Mouse (Mus musculus) forebrain, embryonic 15.5 days (tissue): ENCODE measurements at regions not wholly inside any gene's neighbourhood (a gene's known extent, or its start where the extent isn't known, plus 50 kb on each side); places are given as distances from the start of the nearest gene placed in this dataset.

ENCODE experiments used
- ATAC-seq: fragments of 200-750 bp; cut with Nextera tagmentation; replicated peaks from 2 replicates; pipeline ENCODE4 v1.8.0; 2017; ENCODE audit warnings: mild to moderate bottlenecking, moderate TSS enrichment, moderate library complexity
- H3K27ac ChIP-seq: fragments of 300-500 bp; sonication (generic); replicated peaks from 2 replicates; pipeline ENCODE4 v1.5.1; 2015; ENCODE audit warnings: mild to moderate bottlenecking, inconsistent platforms
- H3K27me3 ChIP-seq: fragments of 300-500 bp; sonication (generic); 2 replicates; pipeline ENCODE4 v1.6.1; 2015; ENCODE audit warnings: inconsistent platforms
- H3K36me3 ChIP-seq: fragments of 300-500 bp; sonication (generic); 2 replicates; pipeline ENCODE4 v1.6.1; 2015; ENCODE audit warnings: mild to moderate bottlenecking, inconsistent platforms
- H3K4me1 ChIP-seq: fragments of 300-500 bp; sonication (generic); 2 replicates; pipeline ENCODE4 v1.6.1; 2015; ENCODE audit warnings: inconsistent platforms
- H3K4me2 ChIP-seq: fragments of 300-500 bp; sonication (generic); replicated peaks from 2 replicates; pipeline ENCODE4 v1.6.1; 2015; ENCODE audit warnings: mild to moderate bottlenecking, inconsistent platforms
- H3K4me3 ChIP-seq: fragments of 300-500 bp; sonication (generic); 2 replicates; pipeline ENCODE4 v1.5.1; 2015; ENCODE audit warnings: mild to moderate bottlenecking, inconsistent platforms
- H3K9ac ChIP-seq: fragments of 300-500 bp; sonication (generic); replicated peaks from 2 replicates; pipeline ENCODE4 v1.6.1; 2015; ENCODE audit warnings: mild to moderate bottlenecking, inconsistent platforms
- H3K9me3 ChIP-seq: fragments of 300-500 bp; sonication (generic); 2 replicates; pipeline ENCODE4 v1.6.1; 2016; ENCODE audit warnings: inconsistent platforms
- whole genome bisulfite sequencing: fragments of 180-500 bp; shearing (Covaris S2); methylation state at CpG from one replicate; pipeline ENCODE4 v1.1.7; 2015; ENCODE audit warnings: mixed read lengths; 5-methylcytosine and 5-hydroxymethylcytosine counted together

DNA sequence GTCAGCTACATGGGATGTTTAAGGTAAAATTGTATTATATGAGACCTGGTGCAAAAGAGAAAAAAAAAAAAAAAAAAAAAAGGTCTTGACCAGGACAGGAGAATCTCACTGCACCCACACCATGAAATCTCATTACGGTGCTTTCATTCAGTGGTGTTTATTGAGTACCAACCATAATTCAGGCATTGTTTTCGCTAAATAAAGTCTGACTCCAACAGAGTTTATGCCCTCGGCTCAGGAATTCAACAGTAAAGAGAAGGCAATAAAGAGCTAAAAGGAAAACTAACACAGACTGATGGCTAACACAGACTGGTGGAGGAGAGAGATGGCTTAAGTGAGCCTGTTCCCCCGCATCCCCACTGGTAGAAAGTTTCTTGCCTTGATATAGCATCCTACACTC is 112.0 kb downstream of the Adamts15 start:
- Histone ChIP-seq H3K36me3 (no peaks in the 10 kb centered on the region), H3K9me3 (no peaks in the 10 kb centered on the region), H3K27me3 (no peaks in the 10 kb centered on the region), H3K27ac (no peak overlapping the region), H3K4me1 (no peaks in the 10 kb centered on the region), H3K9ac (no peak overlapping the region), H3K4me3 (no peak overlapping the region), H3K4me2 (no peak overlapping the region)
- 57% methylated on average over 4 of the region's 4 CpGs for WGBS
- no peak for ATAC-seq

DNA sequence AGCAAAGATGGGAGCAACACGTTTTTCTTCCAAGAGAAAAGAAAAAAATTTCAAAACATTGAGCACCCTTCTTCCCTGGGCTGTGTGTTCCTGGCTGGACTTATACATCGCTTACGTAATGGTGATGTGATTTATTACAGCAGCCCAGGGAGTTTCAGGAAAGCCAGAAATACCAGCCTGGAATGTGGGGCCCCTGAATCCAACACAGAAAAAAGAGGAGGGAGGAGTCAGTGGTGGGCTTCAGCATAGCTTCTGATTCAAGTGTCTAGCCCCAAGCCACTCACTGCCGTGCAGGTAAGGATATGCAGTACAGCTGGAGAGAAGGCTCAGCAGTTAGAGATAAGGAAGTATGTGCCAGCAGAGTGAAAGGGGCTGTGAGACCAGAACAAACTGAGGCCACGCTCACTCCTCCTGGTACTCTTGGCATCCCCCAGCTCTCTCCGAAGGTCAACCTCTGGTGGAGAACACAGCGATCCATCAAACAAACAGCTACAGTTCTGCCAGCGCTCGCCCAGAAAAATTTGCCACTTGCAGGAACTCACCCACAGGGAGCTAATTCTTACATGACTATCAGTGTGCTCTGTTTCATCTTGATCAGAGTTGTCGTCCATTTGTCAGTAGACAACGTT is 113.3 kb downstream of the Adamts15 start:
- H3K27ac ChIP-seq: no peak overlapping the region
- no peaks in the 10 kb centered on the region for H3K36me3 ChIP-seq
- no peak overlapping the region for H3K4me2 ChIP-seq
- H3K9me3 ChIP-seq: no peaks in the 10 kb centered on the region
- WGBS: 90% methylated on average over 11 of the region's 11 CpGs
- no peaks in the 10 kb centered on the region for H3K4me1 ChIP-seq
- no peaks in the 10 kb centered on the region for H3K27me3 ChIP-seq
- no peak overlapping the region for H3K4me3 ChIP-seq
- ATAC-seq: no peak
- H3K9ac ChIP-seq: no peak overlapping the region

DNA sequence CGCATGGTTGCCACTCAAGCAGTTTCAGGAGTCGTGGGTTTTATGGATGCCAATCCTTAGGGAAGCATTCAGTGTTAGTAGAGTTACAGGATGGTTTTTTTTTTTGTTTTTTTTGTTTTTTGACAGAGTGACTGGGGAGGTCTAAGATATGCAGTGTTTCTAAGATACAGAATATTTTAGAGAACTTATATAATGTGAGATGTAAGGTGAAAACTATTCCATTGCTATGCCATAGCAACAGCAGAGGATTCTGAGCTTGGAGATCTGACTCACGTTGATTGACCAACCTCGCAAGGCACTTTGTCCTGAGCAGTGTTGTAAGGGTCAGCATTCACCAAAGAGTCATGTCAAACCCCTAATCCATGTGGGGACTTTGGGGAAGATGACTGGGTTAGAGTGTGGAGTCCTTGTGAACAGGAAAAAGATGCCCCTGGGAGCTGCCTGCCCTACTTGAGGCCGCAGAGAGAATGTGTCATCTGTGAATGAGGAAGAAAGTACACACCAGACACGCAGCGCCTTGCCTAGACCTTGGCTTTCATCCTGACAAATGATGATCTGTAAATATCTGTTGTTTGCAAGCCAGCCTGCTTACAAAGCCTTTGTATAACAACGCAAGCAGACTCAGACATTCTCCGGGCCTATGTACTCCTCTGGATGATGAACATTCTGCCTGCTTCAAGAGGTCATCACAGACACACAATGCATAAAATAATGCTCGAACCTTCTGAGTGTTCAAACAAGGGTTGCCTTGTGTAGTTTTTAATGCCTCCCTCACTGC is 118.3 kb downstream of the Adamts15 start:
- no peak overlapping the region for H3K4me3 ChIP-seq
- no peaks in the 10 kb centered on the region for H3K4me1 ChIP-seq
- no peaks in the 10 kb centered on the region for H3K27me3 ChIP-seq
- no peak overlapping the region for H3K27ac ChIP-seq
- no peak for ATAC-seq
- no peaks in the 10 kb centered on the region for H3K9me3 ChIP-seq
- H3K4me2 ChIP-seq: no peak overlapping the region
- WGBS: 83% methylated on average over 10 of the region's 10 CpGs
- H3K9ac ChIP-seq: no peak overlapping the region
- no peaks in the 10 kb centered on the region for H3K36me3 ChIP-seq

DNA sequence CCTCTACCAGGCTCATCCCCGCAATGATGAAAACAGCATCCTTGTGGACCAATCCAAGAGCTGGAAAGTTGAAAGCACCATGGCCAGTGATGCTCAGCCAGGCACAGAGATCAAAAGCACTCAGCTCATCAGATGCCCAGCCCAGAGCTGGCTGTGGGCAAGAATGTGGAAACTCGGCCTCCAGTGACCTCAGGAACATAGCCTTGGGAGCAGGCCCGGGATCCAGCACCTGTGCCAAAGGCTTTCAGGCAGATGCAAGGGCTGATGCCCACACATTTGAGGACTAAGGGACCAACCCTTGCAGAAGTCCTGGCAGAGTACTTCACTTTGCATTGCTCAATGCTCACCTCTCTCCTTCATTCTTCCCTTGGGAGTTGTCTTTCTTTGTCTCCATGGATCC is 119.4 kb downstream of the Adamts15 start:
- no peaks in the 10 kb centered on the region for H3K27me3 ChIP-seq
- H3K4me1 ChIP-seq: no peaks in the 10 kb centered on the region
- H3K36me3 ChIP-seq: no peaks in the 10 kb centered on the region
- H3K9me3 ChIP-seq: no peaks in the 10 kb centered on the region
- H3K4me3 ChIP-seq: no peak overlapping the region
- WGBS: 84% methylated on average over 3 of the region's 3 CpGs
- H3K27ac ChIP-seq: no peak overlapping the region
- ATAC-seq: no peak
- no peak overlapping the region for H3K4me2 ChIP-seq
- H3K9ac ChIP-seq: no peak overlapping the region

DNA sequence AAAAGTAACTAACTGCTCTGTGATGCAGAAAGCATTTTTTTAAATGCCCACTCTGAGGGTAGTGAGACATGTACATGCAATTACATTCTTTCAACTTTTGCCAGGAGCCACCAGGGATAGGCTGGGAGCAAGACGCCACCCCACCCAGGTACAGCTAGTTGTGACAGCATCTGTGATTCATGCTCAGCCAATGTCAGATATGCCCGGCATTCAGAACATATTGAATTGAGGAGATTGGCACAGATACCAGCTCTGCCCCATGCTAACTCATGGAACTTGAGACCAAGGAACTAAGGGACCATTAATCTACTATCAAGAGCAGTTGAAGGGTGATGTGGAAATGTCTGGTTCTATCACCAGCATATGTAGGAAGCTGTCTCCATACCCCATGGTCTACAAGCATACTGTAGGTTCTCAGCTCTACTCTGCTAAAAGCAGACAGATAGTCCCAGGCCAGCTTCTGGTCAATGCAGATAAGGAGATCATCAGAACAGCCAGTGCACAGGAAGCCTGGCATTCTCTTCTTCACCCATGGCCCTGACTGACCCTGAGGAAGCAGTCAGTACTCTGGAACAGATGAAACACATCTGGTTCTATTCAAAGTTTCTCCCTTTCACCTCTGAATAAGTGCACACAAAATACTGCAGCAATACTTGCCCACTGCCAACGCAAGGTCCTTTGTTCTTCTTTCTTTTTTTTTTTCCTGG is 127.4 kb downstream of the Adamts15 start:
- ATAC-seq: no peak
- no peak overlapping the region for H3K9ac ChIP-seq
- H3K9me3 ChIP-seq: no peaks in the 10 kb centered on the region
- no peaks in the 10 kb centered on the region for H3K36me3 ChIP-seq
- H3K4me3 ChIP-seq: no peak overlapping the region
- 76% methylated on average over 3 of the region's 3 CpGs for WGBS
- H3K4me2 ChIP-seq: no peak overlapping the region
- no peak overlapping the region for H3K27ac ChIP-seq
- no peaks in the 10 kb centered on the region for H3K27me3 ChIP-seq
- H3K4me1 ChIP-seq: no peaks in the 10 kb centered on the region

DNA sequence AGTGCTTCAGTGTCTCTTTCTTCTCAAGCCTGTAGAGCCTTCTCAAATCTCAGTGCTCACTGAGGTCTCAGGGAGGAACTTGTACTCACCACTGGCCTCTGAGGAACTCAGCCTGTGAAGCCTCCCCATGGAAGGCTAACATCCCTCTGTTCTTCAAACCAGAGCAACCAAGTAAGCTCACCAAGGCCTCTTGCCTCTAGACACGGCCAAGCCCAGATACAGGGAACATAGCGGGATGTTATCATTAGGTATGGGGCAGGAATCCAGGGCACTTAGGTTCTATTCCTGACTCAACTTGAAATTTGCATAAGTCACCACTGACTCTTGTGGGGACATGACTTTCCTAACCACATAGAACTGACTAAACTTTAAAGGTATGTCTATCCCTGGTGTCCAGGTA is 141.0 kb downstream of the Adamts15 start:
- no peak overlapping the region for H3K4me2 ChIP-seq
- WGBS: 84% methylated on average over 2 of the region's 2 CpGs
- no peaks in the 10 kb centered on the region for H3K4me1 ChIP-seq
- H3K27me3 ChIP-seq: no peaks in the 10 kb centered on the region
- ATAC-seq: no peak
- H3K9me3 ChIP-seq: no peaks in the 10 kb centered on the region
- no peaks in the 10 kb centered on the region for H3K36me3 ChIP-seq
- no peak overlapping the region for H3K4me3 ChIP-seq
- no peak overlapping the region for H3K27ac ChIP-seq
- H3K9ac ChIP-seq: no peak overlapping the region

DNA sequence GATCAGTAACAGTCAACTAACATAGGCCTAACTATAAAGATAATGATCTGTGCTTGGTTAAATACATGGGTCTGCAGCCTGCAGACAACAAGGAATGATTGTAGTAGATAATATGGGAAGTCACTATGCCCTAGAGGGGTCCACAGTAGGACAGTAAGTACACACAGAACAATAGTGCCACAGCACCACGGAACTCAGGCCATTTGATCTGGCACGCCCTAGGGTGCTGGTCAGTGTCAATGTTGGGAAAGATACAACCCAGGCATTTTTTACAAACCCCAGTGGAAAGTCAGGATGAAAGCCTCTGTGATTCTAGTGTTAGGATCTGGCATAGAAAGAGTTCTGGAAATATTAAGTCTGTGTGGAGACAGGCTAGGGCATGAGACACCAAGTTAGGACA is 144.4 kb downstream of the Adamts15 start:
- H3K27me3 ChIP-seq: no peaks in the 10 kb centered on the region
- H3K9ac ChIP-seq: no peak overlapping the region
- H3K4me3 ChIP-seq: no peak overlapping the region
- WGBS: 86% methylated on average over 2 of the region's 2 CpGs
- H3K4me1 ChIP-seq: no peaks in the 10 kb centered on the region
- H3K9me3 ChIP-seq: no peaks in the 10 kb centered on the region
- H3K27ac ChIP-seq: no peak overlapping the region
- H3K36me3 ChIP-seq: no peaks in the 10 kb centered on the region
- ATAC-seq: no peak
- H3K4me2 ChIP-seq: no peak overlapping the region

DNA sequence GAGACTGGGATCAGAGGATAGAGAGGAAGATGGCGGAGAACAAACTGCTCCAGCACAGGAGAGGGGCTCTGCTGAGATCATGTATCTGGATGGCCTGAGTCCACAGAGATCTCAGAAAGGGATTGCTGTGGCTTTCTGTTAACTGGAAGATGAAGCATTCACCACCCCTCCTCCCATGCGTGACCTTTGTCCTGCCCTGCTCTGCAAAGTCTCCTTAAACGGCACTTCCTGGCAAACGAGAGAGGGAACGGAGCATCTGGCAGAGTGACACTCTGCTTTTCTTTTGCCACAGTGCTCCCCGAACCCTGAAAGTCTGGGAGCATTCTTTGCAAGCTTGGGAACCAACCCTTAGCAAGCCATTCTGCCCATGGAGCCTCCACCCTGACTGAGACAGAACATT is 147.1 kb downstream of the Adamts15 start:
- Histone ChIP-seq H3K4me3 (no peak overlapping the region), H3K9me3 (no peaks in the 10 kb centered on the region), H3K4me1 (no peaks in the 10 kb centered on the region), H3K27me3 (no peaks in the 10 kb centered on the region), H3K36me3 (no peaks in the 10 kb centered on the region), H3K4me2 (no peak overlapping the region), H3K9ac (no peak overlapping the region), H3K27ac (no peak overlapping the region)
- WGBS: 65% methylated on average over 6 of the region's 6 CpGs
- no peak for ATAC-seq

DNA sequence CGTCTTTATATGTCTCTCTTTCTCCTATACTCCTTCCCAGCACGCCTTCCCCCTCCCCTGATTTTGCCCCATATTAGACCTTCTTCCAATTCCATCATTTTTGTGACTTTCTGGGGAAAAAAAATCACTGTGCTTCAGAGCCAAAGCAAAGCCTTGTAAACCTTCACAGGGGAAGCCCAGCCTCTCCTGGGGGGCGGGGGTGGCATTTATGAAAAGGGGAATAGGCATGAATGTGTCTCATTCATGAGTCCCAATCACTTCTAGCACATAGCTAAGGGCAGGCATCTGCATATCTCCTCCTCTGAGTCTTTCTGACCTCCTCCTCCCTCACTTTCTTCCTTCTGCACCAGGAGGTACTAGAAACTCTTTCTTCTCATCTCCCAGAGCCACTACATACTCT is 149.8 kb downstream of the Adamts15 start:
- Histone ChIP-seq H3K27ac (no peak overlapping the region), H3K9ac (no peak overlapping the region), H3K4me1 (no peaks in the 10 kb centered on the region), H3K27me3 (no peaks in the 10 kb centered on the region), H3K36me3 (no peaks in the 10 kb centered on the region), H3K9me3 (no peaks in the 10 kb centered on the region), H3K4me3 (no peak overlapping the region), H3K4me2 (no peak overlapping the region)
- 73% methylated on average over 3 of the region's 3 CpGs for WGBS
- ATAC-seq: no peak

DNA sequence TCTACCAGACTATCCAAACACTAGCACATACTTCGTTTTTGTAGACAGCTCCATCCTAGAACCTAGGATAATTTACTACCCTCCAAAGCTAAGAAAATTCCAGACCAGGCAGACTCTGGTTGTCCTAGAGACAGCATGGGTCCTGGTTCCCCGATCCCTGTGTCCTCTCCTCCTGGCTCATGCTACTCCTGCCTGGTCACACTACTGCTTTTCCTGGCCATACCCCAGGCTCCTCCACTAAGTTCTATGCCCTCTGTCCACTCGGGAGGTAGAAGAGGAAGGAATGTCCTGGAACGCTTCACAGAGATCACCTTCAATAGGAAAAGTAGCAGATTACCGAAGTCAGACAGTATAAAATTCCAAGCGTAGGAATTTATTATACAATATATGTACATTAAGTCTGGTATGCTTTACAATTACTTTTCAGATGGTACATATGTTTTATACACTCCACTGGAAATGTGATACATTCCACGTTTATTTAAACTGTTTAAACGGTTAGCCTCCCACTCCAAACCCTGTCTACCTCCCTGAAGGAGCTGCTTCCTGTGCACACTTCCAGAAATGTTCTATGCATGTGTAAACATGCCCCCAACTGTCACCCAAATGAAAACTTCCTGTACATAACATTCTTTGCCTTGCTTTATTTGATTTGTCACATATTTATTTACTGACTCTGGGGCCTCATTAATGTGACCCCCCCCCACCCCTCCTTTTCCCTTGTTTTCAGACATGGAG is 151.6 kb downstream of the Adamts15 start:
- 87% methylated on average over 8 of the region's 8 CpGs for WGBS
- no peaks in the 10 kb centered on the region for H3K27me3 ChIP-seq
- H3K4me3 ChIP-seq: no peak overlapping the region
- no peaks in the 10 kb centered on the region for H3K9me3 ChIP-seq
- H3K36me3 ChIP-seq: no peaks in the 10 kb centered on the region
- no peaks in the 10 kb centered on the region for H3K4me1 ChIP-seq
- no peak overlapping the region for H3K27ac ChIP-seq
- ATAC-seq: no peak
- H3K4me2 ChIP-seq: no peak overlapping the region
- H3K9ac ChIP-seq: no peak overlapping the region

DNA sequence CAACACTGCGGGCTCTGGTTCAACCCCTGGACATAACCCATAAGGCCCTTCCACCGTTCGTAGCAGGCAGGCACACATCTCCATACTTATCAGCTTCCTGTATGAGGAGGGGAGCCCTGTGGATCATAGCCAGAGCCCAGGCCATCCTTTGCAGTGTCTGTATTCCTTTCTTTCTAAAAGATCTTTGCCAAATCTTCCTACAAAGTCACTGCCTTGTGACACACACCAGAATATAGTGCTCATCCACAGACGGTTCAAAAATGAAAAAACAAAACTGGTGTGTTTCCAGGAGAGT is 152.9 kb downstream of the Adamts15 start:
- ATAC-seq: no peak
- Histone ChIP-seq H3K4me2 (no peak overlapping the region), H3K4me3 (no peak overlapping the region), H3K27ac (no peak overlapping the region), H3K27me3 (no peaks in the 10 kb centered on the region), H3K9me3 (no peaks in the 10 kb centered on the region), H3K9ac (no peak overlapping the region), H3K4me1 (no peaks in the 10 kb centered on the region), H3K36me3 (no peaks in the 10 kb centered on the region)
- WGBS: 90% methylated on average over 4 of the region's 4 CpGs

DNA sequence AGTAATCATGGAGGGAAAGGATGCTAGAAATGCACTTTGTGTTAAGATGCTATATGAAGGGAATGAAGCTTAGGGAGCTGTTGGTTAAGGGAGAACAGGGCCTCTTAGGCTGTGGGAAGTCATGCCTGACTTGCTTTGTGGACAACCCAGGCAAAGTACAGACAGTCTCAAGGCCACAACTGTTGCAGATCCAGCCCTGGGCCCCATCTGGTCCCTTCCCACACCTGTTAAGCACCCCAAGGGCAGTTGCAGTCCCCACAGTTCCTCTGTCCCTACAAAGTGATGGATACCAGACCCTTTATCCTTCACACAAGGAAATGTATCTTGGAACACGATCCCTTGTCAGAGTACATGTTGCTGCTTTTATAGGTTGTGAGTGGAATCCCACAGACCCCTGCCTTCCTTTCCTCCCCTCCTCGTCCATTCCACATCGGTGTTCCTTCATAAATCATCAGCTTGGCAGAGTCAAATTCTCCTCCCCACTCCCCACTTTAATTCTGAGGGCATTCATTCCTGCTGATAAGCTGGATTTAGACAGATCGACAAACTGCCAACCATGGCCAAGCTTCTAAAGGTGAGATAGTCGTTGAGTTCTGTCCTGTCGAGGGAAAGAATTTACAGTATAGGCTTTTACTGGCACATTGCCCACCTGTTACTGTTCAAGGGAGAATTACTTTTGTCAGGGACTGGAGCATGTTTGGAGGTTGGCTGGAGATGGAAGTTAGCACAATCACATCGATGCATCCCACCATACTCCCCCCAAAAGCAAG is 153.4 kb downstream of the Adamts15 start:
- H3K9me3 ChIP-seq: no peaks in the 10 kb centered on the region
- no peak overlapping the region for H3K9ac ChIP-seq
- no peaks in the 10 kb centered on the region for H3K4me1 ChIP-seq
- no peak overlapping the region for H3K27ac ChIP-seq
- no peak for ATAC-seq
- H3K4me2 ChIP-seq: no peak overlapping the region
- WGBS: 79% methylated on average over 7 of the region's 7 CpGs
- H3K36me3 ChIP-seq: no peaks in the 10 kb centered on the region
- H3K27me3 ChIP-seq: no peaks in the 10 kb centered on the region
- H3K4me3 ChIP-seq: no peak overlapping the region
